Mouse (Mus musculus): ENCODE measurements around the gene Ccdc122.

DNA sequence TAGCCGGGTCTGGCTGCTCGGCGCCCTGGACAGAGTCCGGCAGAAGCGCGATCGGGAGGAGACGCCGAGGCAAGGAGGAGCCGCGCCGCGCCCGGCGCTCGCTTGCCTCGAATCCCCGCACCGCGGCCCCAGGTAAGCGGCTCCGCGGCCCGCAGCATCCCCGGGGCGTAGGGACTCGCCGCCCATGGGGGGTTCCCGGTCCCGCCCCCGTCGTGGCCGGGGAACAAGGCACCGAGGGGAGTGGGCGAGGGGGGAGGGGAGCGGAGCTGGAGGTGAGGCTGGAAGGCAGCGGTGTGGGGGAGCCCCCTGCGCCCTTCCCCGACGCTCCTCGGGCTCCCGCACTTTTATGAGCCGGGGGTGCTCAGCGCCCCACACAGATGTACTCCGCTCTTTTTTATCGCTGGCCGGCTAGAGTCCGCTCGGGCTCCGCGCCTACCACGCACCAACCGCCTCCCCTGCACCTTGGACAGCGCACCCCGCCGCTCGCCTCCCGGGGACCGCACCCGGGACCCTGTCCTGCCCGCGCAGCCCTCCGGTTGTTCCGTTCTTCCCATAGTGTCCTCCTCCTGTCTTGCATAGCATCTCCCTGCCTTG is 120.4 kb downstream of the Ccdc122 start:
- TF ChIP-seq CTCF (IDR thresholded peaks at IDR 0.05; ENCODE audit: borderline replicate concordance, control insufficient read depth, extremely low read depth, insufficient read depth, low read length, poor library complexity), result no peak
- TF ChIP-seq POLR2A (IDR thresholded peaks at IDR 0.05; ENCODE audit: control insufficient read depth, extremely low read depth, insufficient read depth, low read length, poor library complexity), result no peak

Measured in thymus, adult 2 months (tissue).